8 mouse cellular contexts compared by ENCODE assay signal in the genomic region with DNA sequence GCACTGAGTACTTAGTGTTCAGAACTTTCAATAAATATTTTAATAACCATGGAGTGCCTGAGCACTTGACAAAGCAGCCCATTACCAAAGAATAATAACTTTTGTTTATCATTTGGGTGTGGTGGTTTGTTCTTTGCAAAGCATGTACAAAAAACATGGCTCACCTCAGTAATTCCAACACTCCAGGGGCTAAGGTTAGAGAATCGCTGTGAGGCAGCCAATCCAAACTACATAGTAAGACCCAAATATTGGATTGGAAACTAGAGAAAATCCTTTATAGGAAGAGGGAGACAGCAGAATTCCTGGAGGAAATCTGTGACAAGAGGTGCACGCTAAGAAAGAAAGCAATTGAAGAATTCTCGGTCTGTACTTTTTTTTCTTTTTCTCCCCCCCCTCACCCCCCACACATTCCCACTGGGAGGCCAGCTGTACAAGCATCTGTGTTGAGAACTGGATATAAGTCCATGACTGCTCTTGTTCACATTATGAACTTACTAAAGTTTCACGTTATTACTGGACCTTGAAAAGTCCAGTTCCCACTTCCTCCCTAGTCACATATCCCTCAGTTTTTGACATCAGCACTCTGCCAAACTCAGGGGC. TPM values are rescaled to one million over a fixed set of nuclear protein-coding genes. Genes with fewer than 3 reads are reported as not detected.
A peak's percentile ranks its signal among the peaks of the same experiment; 100 is the strongest.
DNase-seq lines count a peak whose midpoint lies in the region; ATAC-seq and TF ChIP-seq lines count a peak whose summit lies in the region.

No protein-coding gene starts in this region.

- no peaks in the 10 kb centered on the region for H3K9me3 ChIP-seq in kidney, postnatal 0 days (replicated peaks; ENCODE audit: low read length)
- no peaks in the 10 kb centered on the region for H3K9me3 ChIP-seq in embryonic facial prominence, embryonic 13.5 days
- H3K9me3 ChIP-seq in intestine, embryonic 16.5 days (ENCODE audit: control insufficient read depth, low read length) = no peaks in the 10 kb centered on the region
- H3K9me3 ChIP-seq in neural tube, embryonic 12.5 days = no peaks in the 10 kb centered on the region

- WGBS in kidney, postnatal 0 days = 13% methylated on average over 4 of the region's 4 CpGs
- WGBS in embryonic facial prominence, embryonic 13.5 days = 15% methylated on average over 4 of the region's 4 CpGs
- 14% methylated on average over 4 of the region's 4 CpGs for WGBS in intestine, embryonic 16.5 days
- WGBS in neural tube, embryonic 12.5 days = 24% methylated on average over 4 of the region's 4 CpGs

- H3K27ac ChIP-seq in kidney, postnatal 0 days = peak overlapping the region; percentile 99
- H3K27ac ChIP-seq in embryonic facial prominence, embryonic 13.5 days = peak overlapping the region; percentile 99
- peak overlapping the region; percentile 99 for H3K27ac ChIP-seq in intestine, embryonic 16.5 days (ENCODE audit: low read length)
- H3K27ac ChIP-seq in neural tube, embryonic 12.5 days = peak overlapping the region; percentile 81

- peak overlapping the region; percentile 97 for H3K9ac ChIP-seq in kidney, postnatal 0 days (ENCODE audit: low read depth, low read length)
- peak overlapping the region; percentile 91 for H3K9ac ChIP-seq in embryonic facial prominence, embryonic 13.5 days
- peak overlapping the region; percentile 88 for H3K9ac ChIP-seq in intestine, embryonic 16.5 days (ENCODE audit: low read depth, low read length)
- peak overlapping the region; percentile 86 for H3K9ac ChIP-seq in neural tube, embryonic 12.5 days

- peak overlapping the region; percentile 86 for H3K4me3 ChIP-seq in kidney, postnatal 0 days (replicated peaks; ENCODE audit: low read depth, low read length)
- H3K4me3 ChIP-seq in embryonic facial prominence, embryonic 13.5 days = peak overlapping the region; percentile 66
- peak overlapping the region; percentile 66 for H3K4me3 ChIP-seq in intestine, embryonic 16.5 days (ENCODE audit: low read length)
- peak overlapping the region; percentile 69 for H3K4me3 ChIP-seq in neural tube, embryonic 12.5 days

- TF ChIP-seq CTCF in kidney, postnatal 0 days (IDR thresholded peaks at IDR 0.05; ENCODE audit: low read depth) = no peak

- peak; percentile 55 for ATAC-seq in kidney, postnatal 0 days (replicated peaks; ENCODE audit: low FRiP score, low read depth)
- no peak; the same call in 1 of the 2 replicates for ATAC-seq in embryonic facial prominence, embryonic 13.5 days (ENCODE audit: insufficient number of reproducible peaks, insufficient read depth, low FRiP score, low TSS enrichment, low read depth)
- ATAC-seq in intestine, embryonic 16.5 days = peak; percentile 54
- no peak for ATAC-seq in neural tube, embryonic 12.5 days (ENCODE audit: low FRiP score, low read depth)

- H3K36me3 ChIP-seq in kidney, postnatal 0 days (ENCODE audit: insufficient read depth, low read length) = peaks cover 9% of the 10 kb centered on the region
- peaks cover 51% of the 10 kb centered on the region for H3K36me3 ChIP-seq in embryonic facial prominence, embryonic 13.5 days
- 0 out of 2 replicates have a peak, but pooled peaks cover 2% of the 10 kb centered on the region for H3K36me3 ChIP-seq in intestine, embryonic 16.5 days (ENCODE audit: control insufficient read depth, insufficient read depth, low read length)
- H3K36me3 ChIP-seq in neural tube, embryonic 12.5 days = peaks cover 44% of the 10 kb centered on the region

- peak overlapping the region; percentile 69 for H3K4me2 ChIP-seq in kidney, postnatal 0 days (ENCODE audit: low read length)
- H3K4me2 ChIP-seq in embryonic facial prominence, embryonic 13.5 days = peak overlapping the region; percentile 67
- peak overlapping the region; percentile 49 for H3K4me2 ChIP-seq in intestine, embryonic 16.5 days (ENCODE audit: low read depth, low read length)
- H3K4me2 ChIP-seq in neural tube, embryonic 12.5 days (replicated peaks) = peak overlapping the region; percentile 66

- DNase-seq in kidney, postnatal 0 days (ENCODE audit: low spot score) = no peak
- DNase-seq in kidney, postnatal 4 days = no peak
- DNase-seq in ovary, adult 18-20 months (ENCODE audit: low spot score) = no peak
- DNase-seq in yolk sac, embryonic 10.5 days (ENCODE audit: low spot score) = no peak
- DNase-seq in kidney, postnatal 10 days = no peak

- H3K27me3 ChIP-seq in kidney, postnatal 0 days (ENCODE audit: insufficient read depth, low read length) = no peaks in the 10 kb centered on the region
- no peaks in the 10 kb centered on the region for H3K27me3 ChIP-seq in embryonic facial prominence, embryonic 13.5 days
- no peaks in the 10 kb centered on the region for H3K27me3 ChIP-seq in intestine, embryonic 16.5 days (replicated peaks; ENCODE audit: control insufficient read depth, insufficient read depth, low read length)
- H3K27me3 ChIP-seq in neural tube, embryonic 12.5 days (replicated peaks) = no peaks in the 10 kb centered on the region

- 0 out of 2 replicates have a peak, but pooled peaks cover 4% of the 10 kb centered on the region for H3K4me1 ChIP-seq in kidney, postnatal 0 days (replicated peaks; ENCODE audit: insufficient read depth, low read length)
- H3K4me1 ChIP-seq in embryonic facial prominence, embryonic 13.5 days = peaks cover 14% of the 10 kb centered on the region
- peaks cover 7% of the 10 kb centered on the region for H3K4me1 ChIP-seq in intestine, embryonic 16.5 days (ENCODE audit: control insufficient read depth, insufficient read depth, low read length)
- H3K4me1 ChIP-seq in neural tube, embryonic 12.5 days = peaks cover 11% of the 10 kb centered on the region; the same call in 1 of the 2 replicates

RNA-seq across cellular contexts. Expression of gene Gabpb2, which starts 1.0 kb away (rescaled TPM):
- 4.5 and 5.4 TPM in 2 replicates for polyA plus RNA-seq in kidney, postnatal 0 days (2015; fragmentation: Nextera tagmentation; extraction: Ambion mirVana)
- 13.9 and 14.2 TPM in 2 replicates for polyA plus RNA-seq in embryonic facial prominence, embryonic 13.5 days (2015; fragmentation: Nextera tagmentation; extraction: Ambion mirVana)
- polyA plus RNA-seq in intestine, embryonic 16.5 days (2015; fragmentation: Nextera tagmentation; extraction: Ambion mirVana) = 5.7 and 6.0 TPM in 2 replicates
- polyA plus RNA-seq in neural tube, embryonic 12.5 days (2016; fragmentation: Nextera tagmentation; extraction: Ambion mirVana) = 6.7 and 7.8 TPM in 2 replicates

RNA-seq across cellular contexts. Expression of gene Cdc42se1, which starts 11.8 kb away (rescaled TPM):
- polyA plus RNA-seq in kidney, postnatal 0 days (2015; fragmentation: Nextera tagmentation; extraction: Ambion mirVana) = 98.5 and 102 TPM in 2 replicates
- 89.6 and 91.2 TPM in 2 replicates for polyA plus RNA-seq in embryonic facial prominence, embryonic 13.5 days (2015; fragmentation: Nextera tagmentation; extraction: Ambion mirVana)
- 67.8 and 73.8 TPM in 2 replicates for polyA plus RNA-seq in intestine, embryonic 16.5 days (2015; fragmentation: Nextera tagmentation; extraction: Ambion mirVana)
- 85.3 and 85.9 TPM in 2 replicates for polyA plus RNA-seq in neural tube, embryonic 12.5 days (2016; fragmentation: Nextera tagmentation; extraction: Ambion mirVana)

RNA-seq across cellular contexts. Expression of gene Mllt11, which starts 15.2 kb away (rescaled TPM):
- polyA plus RNA-seq in kidney, postnatal 0 days (2015; fragmentation: Nextera tagmentation; extraction: Ambion mirVana) = 11.2 and 11.8 TPM in 2 replicates
- polyA plus RNA-seq in embryonic facial prominence, embryonic 13.5 days (2015; fragmentation: Nextera tagmentation; extraction: Ambion mirVana) = 18.8 and 20.3 TPM in 2 replicates
- polyA plus RNA-seq in intestine, embryonic 16.5 days (2015; fragmentation: Nextera tagmentation; extraction: Ambion mirVana) = 15.0 and 15.5 TPM in 2 replicates
- 149 and 166 TPM in 2 replicates for polyA plus RNA-seq in neural tube, embryonic 12.5 days (2016; fragmentation: Nextera tagmentation; extraction: Ambion mirVana)

RNA-seq across cellular contexts. Expression of gene Gm128, which starts 24.6 kb away (rescaled TPM):
- 1.2 and 1.3 TPM in 2 replicates for polyA plus RNA-seq in kidney, postnatal 0 days (2015; fragmentation: Nextera tagmentation; extraction: Ambion mirVana)
- 0.46 and 0.61 TPM in 2 replicates for polyA plus RNA-seq in embryonic facial prominence, embryonic 13.5 days (2015; fragmentation: Nextera tagmentation; extraction: Ambion mirVana)
- polyA plus RNA-seq in intestine, embryonic 16.5 days (2015; fragmentation: Nextera tagmentation; extraction: Ambion mirVana) = 0.17 and 0.29 TPM in 2 replicates
- polyA plus RNA-seq in neural tube, embryonic 12.5 days (2016; fragmentation: Nextera tagmentation; extraction: Ambion mirVana) = 0.28 TPM in 1 of 2 replicates, not detected in the other

RNA-seq across cellular contexts. Expression of gene Bnipl, which starts 34.2 kb away (rescaled TPM):
- polyA plus RNA-seq in kidney, postnatal 0 days (2015; fragmentation: Nextera tagmentation; extraction: Ambion mirVana) = 0.82 and 1.6 TPM in 2 replicates
- 4.9 and 6.2 TPM in 2 replicates for polyA plus RNA-seq in embryonic facial prominence, embryonic 13.5 days (2015; fragmentation: Nextera tagmentation; extraction: Ambion mirVana)
- 0.51 and 0.72 TPM in 2 replicates for polyA plus RNA-seq in intestine, embryonic 16.5 days (2015; fragmentation: Nextera tagmentation; extraction: Ambion mirVana)
- polyA plus RNA-seq in neural tube, embryonic 12.5 days (2016; fragmentation: Nextera tagmentation; extraction: Ambion mirVana) = 0.28 TPM in 2 replicates

Comparison
In these comparisons a context has a peak if more than half of its experiments do, and no peak if none do; other contexts are left out.
1. ATAC-seq: peak in kidney, postnatal 0 days (single experiment) and intestine, embryonic 16.5 days (single experiment); none in embryonic facial prominence, embryonic 13.5 days (single experiment) and neural tube, embryonic 12.5 days (single experiment).
2. Peak in every context shown above with its lines, with median percentiles within 50 percentile points of each other: H3K27ac ChIP-seq, H3K4me2 ChIP-seq, H3K4me3 ChIP-seq and H3K9ac ChIP-seq.